In genomic region chr11:33944067-33944785, GRCm38 (mm10) we compare ENCODE assay signal across 8 mouse cellular contexts. TPM values are rescaled to one million over a fixed set of nuclear protein-coding genes. Genes with fewer than 3 reads are reported as not detected.
DNase-seq lines count a peak whose midpoint lies in the region; ATAC-seq and TF ChIP-seq lines count a peak whose summit lies in the region.

No protein-coding gene starts in this region.

- no peak for ATAC-seq in midbrain, embryonic 14.5 days (ENCODE audit: low FRiP score, low TSS enrichment)

- no peak overlapping the region for H3K27ac ChIP-seq in gastrocnemius, adult 2 months
- H3K27ac ChIP-seq in midbrain, embryonic 10.5 days (replicated peaks), result no peak overlapping the region
- H3K27ac ChIP-seq in midbrain, embryonic 14.5 days (replicated peaks; ENCODE audit: low read depth, low read length), result no peak overlapping the region

- H3K4me3 ChIP-seq in gastrocnemius, adult 2 months, result no peak overlapping the region
- no peak overlapping the region for H3K4me3 ChIP-seq in midbrain, embryonic 10.5 days
- H3K4me3 ChIP-seq in midbrain, embryonic 14.5 days (replicated peaks; ENCODE audit: low read depth, low read length), result no peak overlapping the region

- no peak for DNase-seq in gastrocnemius, adult 2 months
- DNase-seq in gastrocnemius, postnatal 10 days, result no peak
- peak; percentile 45 for DNase-seq in midbrain, embryonic 10.5 days (ENCODE audit: low spot score)
- no peak for DNase-seq in midbrain, embryonic 14.5 days
- DNase-seq in c-Kit-positive CD71-positive TER-119-positive erythroid progenitor cells, embryonic 14.5 days (ENCODE audit: low spot score), result peak; percentile 21
- peak; percentile 71 for DNase-seq in thymus, postnatal 14 days
- DNase-seq in heart, adult 9 months (ENCODE audit: low spot score in 2 of 2), result no peak
- no peak for DNase-seq in cerebellum, adult 9-10 months

- no peak overlapping the region for H3K9ac ChIP-seq in midbrain, embryonic 14.5 days (replicated peaks; ENCODE audit: low read length)

- 71% methylated on average over 4 of the region's 4 CpGs for WGBS in midbrain, embryonic 10.5 days
- 67% methylated on average over 4 of the region's 4 CpGs for WGBS in midbrain, embryonic 14.5 days

- peak; percentile 33 for TF ChIP-seq CTCF in gastrocnemius, adult 2 months (IDR thresholded peaks at IDR 0.05)

- 0 out of 2 replicates have a peak, but pooled peaks cover 3% of the 10 kb centered on the region for H3K4me1 ChIP-seq in midbrain, embryonic 10.5 days
- no peaks in the 10 kb centered on the region for H3K4me1 ChIP-seq in midbrain, embryonic 14.5 days (ENCODE audit: control insufficient read depth, insufficient read depth, low read length)

- H3K4me2 ChIP-seq in midbrain, embryonic 14.5 days (ENCODE audit: low read length), result no peak overlapping the region

- intact Hi-C loops in gastrocnemius, adult 2 months (cut with DNase I), result no loop called here

- no peaks in the 10 kb centered on the region for H3K36me3 ChIP-seq in midbrain, embryonic 10.5 days
- no peaks in the 10 kb centered on the region for H3K36me3 ChIP-seq in midbrain, embryonic 14.5 days (ENCODE audit: control insufficient read depth, insufficient read depth, low read length)

- no peaks in the 10 kb centered on the region for H3K9me3 ChIP-seq in midbrain, embryonic 10.5 days (replicated peaks)
- no peaks in the 10 kb centered on the region for H3K9me3 ChIP-seq in midbrain, embryonic 14.5 days (ENCODE audit: control insufficient read depth, low read length)

- no peaks in the 10 kb centered on the region for H3K27me3 ChIP-seq in midbrain, embryonic 10.5 days (ENCODE audit: low read depth, poor library complexity, severe bottlenecking)
- no peaks in the 10 kb centered on the region for H3K27me3 ChIP-seq in midbrain, embryonic 14.5 days (ENCODE audit: control insufficient read depth, insufficient read depth, low read length)

RNA-seq across cellular contexts. Expression of gene Kcnmb1, which starts 18.6 kb away (rescaled TPM):
- under 1 TPM; 0.17 to 0.23 TPM for total RNA-seq in gastrocnemius, adult 2 months (2021)
- under 1 TPM; 0.19 to 0.20 TPM for total RNA-seq in gastrocnemius, postnatal 10 days (2021)
- 0.19 and 0.25 TPM in 2 replicates for polyA plus RNA-seq in midbrain, embryonic 10.5 days (2016; fragmentation: Nextera tagmentation; extraction: Ambion mirVana)
- polyA plus RNA-seq in midbrain, embryonic 14.5 days (2014; fragmentation: Nextera tagmentation; extraction: Ambion mirVana), result 0.18 and 0.39 TPM in 2 replicates

RNA-seq across cellular contexts. Expression of gene Kcnip1, which starts 48.7 kb away (rescaled TPM):
- total RNA-seq in gastrocnemius, adult 2 months (2021), result not detected
- total RNA-seq in gastrocnemius, postnatal 10 days (2021), result under 1 TPM; 0.14 to 0.18 TPM
- polyA plus RNA-seq in midbrain, embryonic 10.5 days (2016; fragmentation: Nextera tagmentation; extraction: Ambion mirVana), result 5.8 and 8.1 TPM in 2 replicates
- polyA plus RNA-seq in midbrain, embryonic 14.5 days (2014; fragmentation: Nextera tagmentation; extraction: Ambion mirVana), result 76.5 and 93.5 TPM in 2 replicates

Comparison
In these comparisons a context has a peak if more than half of its experiments do, and no peak if none do; other contexts are left out.
1. DNase-seq: peak in midbrain, embryonic 10.5 days (single experiment), c-Kit-positive CD71-positive TER-119-positive erythroid progenitor cells, embryonic 14.5 days (single experiment) and thymus, postnatal 14 days (single experiment); none in gastrocnemius, adult 2 months (single experiment), gastrocnemius, postnatal 10 days (single experiment), midbrain, embryonic 14.5 days (single experiment), heart, adult 9 months (0 of 2) and cerebellum, adult 9-10 months (single experiment).